Mouse (Mus musculus) C2C12 (cell line): Measurements from ENCODE around the gene Cabp7.

Experiments
- CEBPB ChIP-seq: IDR thresholded peaks from one replicate; pipeline ENCODE4 v1.6.1; 2011; ENCODE audit warnings: low read depth, mild to moderate bottlenecking, control low read depth, moderate library complexity
- CTCF ChIP-seq: IDR thresholded peaks from one replicate; pipeline ENCODE4 v1.5.1; 2011; ENCODE audit not compliant: control insufficient read depth, insufficient read depth, insufficient read length
- MAX ChIP-seq: IDR thresholded peaks from one replicate; pipeline ENCODE4 v1.6.1; 2011; ENCODE audit warnings: mild to moderate bottlenecking, control low read depth
- MYOD1 ChIP-seq: IDR thresholded peaks from one replicate; pipeline ENCODE4 v1.6.1; 2011; ENCODE audit warnings: low read depth; ENCODE audit not compliant: control insufficient read depth, insufficient read length
- MYOG ChIP-seq: IDR thresholded peaks from one replicate; pipeline ENCODE4 v1.6.1; 2011; ENCODE audit not compliant: control insufficient read depth, insufficient read length; ENCODE audit errors: extremely low read depth

DNA sequence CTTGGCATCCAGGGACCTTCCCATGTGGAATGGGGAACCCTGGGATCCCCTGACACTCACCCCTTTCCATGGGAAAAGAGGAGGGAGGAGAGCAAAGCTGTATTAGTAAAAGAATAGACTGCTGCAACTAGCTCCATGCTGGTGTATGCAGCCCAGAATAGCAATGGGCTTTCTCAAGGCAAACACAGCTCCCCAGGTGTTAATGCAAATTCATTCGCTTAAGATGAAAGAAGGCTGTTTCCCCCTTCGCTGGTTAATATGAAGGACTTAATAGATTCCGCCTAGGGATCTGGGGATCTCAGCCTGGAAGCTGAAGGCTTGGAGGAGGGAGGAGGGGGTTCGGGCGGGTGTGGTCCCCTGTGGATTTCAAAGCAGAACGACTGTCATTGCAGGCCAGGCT lies 15.4 kb upstream of the Cabp7 start:
- TF ChIP-seq CTCF (no peak), MAX (no peak), CEBPB (no peak), MYOG (no peak), MYOD1 (no peak)
